Mouse (Mus musculus) C2C12 (cell line): ENCODE data around the gene Mgat4a. TPM values are rescaled to one million over a fixed set of nuclear protein-coding genes. Genes with fewer than 3 reads are reported as not detected.

Experiments
- H3K27me3 ChIP-seq: one replicate; pipeline ENCODE4 v1.6.1; 2011; ENCODE audit not compliant: control insufficient read depth, insufficient read depth, insufficient read length
- H3K36me3 ChIP-seq: one replicate; pipeline ENCODE4 v1.6.1; 2011; ENCODE audit not compliant: control insufficient read depth, insufficient read depth
- H3K4me3 ChIP-seq: one replicate; pipeline ENCODE4 v1.5.1; 2011; ENCODE audit warnings: mild to moderate bottlenecking, control low read depth; ENCODE audit not compliant: poor library complexity, insufficient read depth, severe bottlenecking
- H3K79me2 ChIP-seq: one replicate; pipeline ENCODE4 v1.6.1; 2011; ENCODE audit not compliant: control insufficient read depth, insufficient read depth
- H3K79me3 ChIP-seq: one replicate; pipeline ENCODE4 v1.6.1; 2011; ENCODE audit warnings: low read depth, control low read depth
- H3ac ChIP-seq: one replicate; pipeline ENCODE3; 2011; ENCODE audit warnings: low read depth; ENCODE audit not compliant: control insufficient read depth, insufficient read length
- CEBPB ChIP-seq: IDR thresholded peaks from one replicate; pipeline ENCODE4 v1.6.1; 2011; ENCODE audit warnings: low read depth, mild to moderate bottlenecking, control low read depth, moderate library complexity
- CTCF ChIP-seq: IDR thresholded peaks from one replicate; pipeline ENCODE4 v1.5.1; 2011; ENCODE audit not compliant: control insufficient read depth, insufficient read depth, insufficient read length
- FOSL1 ChIP-seq: IDR thresholded peaks from one replicate; pipeline ENCODE4 v1.8.0; 2011; ENCODE audit warnings: mild to moderate bottlenecking, low read length; ENCODE audit not compliant: poor library complexity, insufficient read depth, severe bottlenecking
- MAX ChIP-seq: IDR thresholded peaks from one replicate; pipeline ENCODE4 v1.6.1; 2011; ENCODE audit warnings: mild to moderate bottlenecking, control low read depth
- MYOD1 ChIP-seq: IDR thresholded peaks from one replicate; pipeline ENCODE4 v1.6.1; 2011; ENCODE audit warnings: low read depth; ENCODE audit not compliant: control insufficient read depth, insufficient read length
- MYOG ChIP-seq: IDR thresholded peaks from one replicate; pipeline ENCODE4 v1.6.1; 2011; ENCODE audit not compliant: control insufficient read depth, insufficient read length; ENCODE audit errors: extremely low read depth
- USF1 ChIP-seq: IDR thresholded peaks from one replicate; pipeline ENCODE4 v1.6.1; 2011; ENCODE audit warnings: low read depth, mild to moderate bottlenecking, control low read depth, moderate library complexity
- polyA plus RNA-seq: library from polyadenylated mRNA; unstranded; fragments of >200 nt; fragmentation: generic; extraction: Trizol; gene quantifications from one replicate; pipeline ENCODE4 v1.2.1, GENCODE M21; 2012; ENCODE audit warnings: missing spikeins

Mgat4a gene
- polyA plus RNA-seq, 1 experiment = 0.01 TPM

DNA sequence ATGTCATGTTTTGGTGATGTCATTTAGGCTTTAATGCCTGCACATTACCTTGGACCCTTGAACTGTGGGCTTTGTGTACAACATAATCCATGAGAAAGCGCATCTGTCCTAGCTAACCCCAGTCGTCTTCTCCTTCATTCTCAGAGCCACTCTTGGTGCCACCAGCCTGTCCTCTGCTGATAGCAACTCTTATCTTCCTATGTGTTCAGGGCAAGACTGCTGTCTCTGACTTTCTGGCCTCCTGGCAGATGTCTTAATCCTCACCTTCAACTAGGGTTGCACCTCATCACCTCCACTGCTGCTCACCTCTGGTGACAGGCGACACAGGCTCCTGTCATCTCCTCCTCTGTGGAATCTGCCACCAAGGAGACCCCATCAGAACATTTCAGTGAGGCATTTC, 104.4 kb downstream of the Mgat4a start:
- Histone ChIP-seq H3K4me3 (no peak overlapping the region), H3K27me3 (no peaks in the 10 kb centered on the region), H3K79me3 (peaks cover 13% of the 10 kb centered on the region), H3ac (no peak overlapping the region), H3K36me3 (peaks cover 64% of the 10 kb centered on the region), H3K79me2 (peaks cover 17% of the 10 kb centered on the region)
- TF ChIP-seq CTCF (no peak), MYOG (no peak), USF1 (no peak), MAX (no peak), FOSL1 (no peak), MYOD1 (no peak), CEBPB (no peak)

GRCm38 (mm10) chr1:37430297-37430840, 110.4 kb downstream of the Mgat4a start:
- Histone ChIP-seq H3ac (peak overlapping the region; percentile 99), H3K79me2 (peaks cover 74% of the 10 kb centered on the region), H3K79me3 (peaks cover 45% of the 10 kb centered on the region), H3K36me3 (peaks cover 45% of the 10 kb centered on the region), H3K27me3 (no peaks in the 10 kb centered on the region), H3K4me3 (peak overlapping the region; percentile 80)
- TF ChIP-seq MAX = no peak
- no peak for TF ChIP-seq FOSL1
- no peak for TF ChIP-seq MYOG
- no peak for TF ChIP-seq CTCF
- no peak for TF ChIP-seq CEBPB
- no peak for TF ChIP-seq USF1
- TF ChIP-seq MYOD1 = no peak

- H3K4me3 ChIP-seq = peak within 1 kb of the TSS; percentile 80
- TF ChIP-seq MYOG (no peak), MAX (peak; percentile 77), MYOD1 (no peak), USF1 (no peak), FOSL1 (no peak), CTCF (no peak), CEBPB (no peak)
- H3K79me3 ChIP-seq = peaks cover 50% of the 10 kb centered on the region
- peaks cover 80% of the 10 kb centered on the region for H3K79me2 ChIP-seq
- peak within 1 kb of the TSS; percentile 99 for H3ac ChIP-seq
- H3K27me3 ChIP-seq = no peaks in the 10 kb centered on the region
- H3K36me3 ChIP-seq = peaks cover 49% of the 10 kb centered on the region
Observed at GRCm38 (mm10) chr1:37429366-37430296, 111.2 kb downstream of the Mgat4a start, which contains the start of the genes Coa5 and Unc50. TSS of gene Coa5 (minus strand) at chr1:37430103. TSS of gene Unc50 (plus strand) at chr1:37430139.

DNA sequence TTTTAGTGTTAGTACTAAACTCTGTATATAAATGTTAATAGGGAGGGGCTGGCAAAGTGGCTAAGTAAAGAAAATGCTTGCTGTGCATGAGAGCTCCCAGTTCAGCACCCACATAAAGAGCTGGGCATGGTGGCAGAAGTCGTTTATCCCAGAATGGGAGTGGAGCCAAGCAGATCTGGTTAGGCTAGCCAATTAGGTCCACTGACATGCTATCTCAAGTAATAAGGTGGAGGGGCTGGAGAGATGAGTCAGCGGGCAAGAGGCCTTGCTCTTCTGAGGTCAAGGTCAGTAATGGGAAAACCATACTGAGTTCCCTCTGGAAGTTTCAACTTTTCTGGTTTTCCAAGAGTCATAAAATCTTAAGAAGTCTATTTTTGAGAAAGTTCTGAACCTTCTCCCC, 111.9 kb downstream of the Mgat4a start:
- Histone ChIP-seq H3K79me2 (peaks cover 88% of the 10 kb centered on the region), H3K4me3 (peak overlapping the region; percentile 80), H3K27me3 (no peaks in the 10 kb centered on the region), H3K36me3 (peaks cover 52% of the 10 kb centered on the region), H3K79me3 (peaks cover 57% of the 10 kb centered on the region), H3ac (no peak overlapping the region)
- TF ChIP-seq CTCF (no peak), USF1 (no peak), MYOG (no peak), MAX (no peak), MYOD1 (no peak), CEBPB (no peak), FOSL1 (no peak)

DNA sequence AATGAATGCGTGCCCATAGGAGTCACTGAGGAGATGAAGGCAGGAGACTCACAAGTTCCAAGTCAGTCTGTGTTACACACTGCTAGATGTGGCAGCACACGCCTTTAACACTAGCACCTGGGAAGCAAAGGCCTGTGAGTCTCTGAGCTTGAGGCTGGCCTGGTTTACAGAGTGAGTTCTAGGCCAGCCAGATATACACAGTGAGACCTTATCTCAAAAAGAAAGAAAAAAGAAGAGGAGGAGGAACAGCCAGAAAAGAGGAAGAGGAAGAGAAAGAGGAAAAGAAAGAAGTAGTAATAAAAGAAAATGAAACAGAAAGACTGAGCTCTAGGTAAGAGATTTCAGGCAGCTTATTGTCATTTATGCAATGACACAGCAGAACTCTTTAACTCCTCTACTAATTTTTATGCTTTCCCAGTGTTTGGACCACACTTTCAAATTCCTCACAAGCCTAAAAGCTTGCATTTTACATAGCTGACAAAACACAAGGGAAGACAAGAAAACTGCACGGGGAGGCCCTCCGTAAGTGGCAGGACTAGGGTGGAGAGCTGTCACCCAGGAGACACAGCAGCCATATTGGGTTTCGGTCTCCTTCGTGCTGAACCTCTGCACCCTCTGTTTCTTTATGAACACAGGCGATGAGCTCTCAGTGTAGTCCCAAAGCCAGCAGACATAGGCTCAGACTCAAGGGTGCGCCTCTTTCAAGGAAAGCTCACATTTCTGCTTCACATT, 113.5 kb downstream of the Mgat4a start:
- peaks cover 83% of the 10 kb centered on the region for H3K79me2 ChIP-seq
- no peaks in the 10 kb centered on the region for H3K27me3 ChIP-seq
- H3K4me3 ChIP-seq = no peak overlapping the region
- H3ac ChIP-seq = no peak overlapping the region
- H3K36me3 ChIP-seq = peaks cover 44% of the 10 kb centered on the region
- peaks cover 62% of the 10 kb centered on the region for H3K79me3 ChIP-seq
- no peak for TF ChIP-seq CEBPB
- TF ChIP-seq MAX = no peak
- no peak for TF ChIP-seq CTCF
- TF ChIP-seq USF1 = no peak
- TF ChIP-seq MYOD1 = no peak
- no peak for TF ChIP-seq FOSL1
- no peak for TF ChIP-seq MYOG
